Mouse (Mus musculus) MEL (cell line): ENCODE measurements around the gene H2bfm.
A peak's percentile ranks its signal among the peaks of the same experiment; 100 is the strongest.

ENCODE experiments used
- CHD1 ChIP-seq: IDR thresholded peaks from 2 replicates; pipeline ENCODE4 v1.6.1; 2012; ENCODE audit warnings: low read depth, mild to moderate bottlenecking, inconsistent platforms, low read length, improper control_type of control experiment
- CTCF ChIP-seq, 3 experiments: IDR thresholded peaks in 2 of 3; conservative IDR thresholded peaks in 1 of 3; 2 replicates each; pipeline ENCODE4 v1.5.1; 2011 to 2012; ENCODE audit warnings: low read length in 3 of 3, low read depth in 2 of 3, mild to moderate bottlenecking in 2 of 3, improper control_type of control experiment in 1 of 3, inconsistent platforms in 1 of 3, mixed read lengths in 1 of 3, moderate library complexity in 1 of 3; ENCODE audit not compliant: control insufficient read depth in 1 of 3, insufficient read depth in 1 of 3, poor library complexity in 1 of 3, severe bottlenecking in 1 of 3
- EP300 ChIP-seq, 2 experiments: IDR thresholded peaks; 2 replicates each; pipeline ENCODE4 v1.6.1; 2011; ENCODE audit warnings: improper control_type of control experiment in 2 of 2, low read length in 2 of 2, low read depth in 1 of 2, mild to moderate bottlenecking in 1 of 2
- ETS1 ChIP-seq: IDR thresholded peaks from 2 replicates; pipeline ENCODE4 v1.6.1; 2012; ENCODE audit warnings: low read depth, mild to moderate bottlenecking, inconsistent platforms, low read length, improper control_type of control experiment, moderate library complexity
- GATA1 ChIP-seq: IDR thresholded peaks from 2 replicates; pipeline ENCODE4 v1.6.1; 2011; ENCODE audit warnings: low read depth, low read length, improper control_type of control experiment
- MAZ ChIP-seq: IDR thresholded peaks from 2 replicates; pipeline ENCODE4 v1.6.1; 2012; ENCODE audit warnings: low read depth, mild to moderate bottlenecking, inconsistent platforms, low read length, improper control_type of control experiment
- NELFE ChIP-seq: IDR thresholded peaks from 2 replicates; pipeline ENCODE4 v1.6.1; 2011; ENCODE audit warnings: low read depth, low read length, improper control_type of control experiment
- POLR2A ChIP-seq, 2 experiments: IDR thresholded peaks; 2 replicates each; pipeline ENCODE4 v1.6.1; 2011 to 2012; ENCODE audit warnings: low read length in 2 of 2, mild to moderate bottlenecking in 2 of 2, control low read depth in 1 of 2, improper control_type of control experiment in 1 of 2, low read depth in 1 of 2, moderate library complexity in 1 of 2; ENCODE audit not compliant: control insufficient read depth in 1 of 2, insufficient read depth in 1 of 2, poor library complexity in 1 of 2
- POLR2AphosphoS5 ChIP-seq: IDR thresholded peaks from 2 replicates; pipeline ENCODE4 v1.6.1; 2012; ENCODE audit warnings: low read depth, borderline replicate concordance, mild to moderate bottlenecking, inconsistent platforms, low read length, moderate library complexity, mixed read lengths
- USF2 ChIP-seq, 2 experiments: IDR thresholded peaks; 2 replicates each; pipeline ENCODE4 v1.6.1; 2011 to 2012; ENCODE audit warnings: improper control_type of control experiment in 2 of 2, low read length in 2 of 2, borderline replicate concordance in 1 of 2, inconsistent platforms in 1 of 2, low read depth in 1 of 2, mild to moderate bottlenecking in 1 of 2; ENCODE audit not compliant: insufficient read depth in 1 of 2
- ZMIZ1 ChIP-seq: IDR thresholded peaks from 2 replicates; pipeline ENCODE4 v1.6.1; 2012; ENCODE audit warnings: low read depth, mild to moderate bottlenecking, inconsistent platforms, low read length, improper control_type of control experiment, moderate library complexity

GRCm38 (mm10) chrX:136895757-136896156 lies 31.4 kb upstream of the H2bfm start:
- TF ChIP-seq CTCF (IDR thresholded peaks at IDR 0.05 in 2 of 3, conservative IDR thresholded peaks at IDR 0.05 in 1 of 3; ENCODE audit: control insufficient read depth in 1 of 3, insufficient read depth in 1 of 3, low read depth in 2 of 3, low read length in 3 of 3, poor library complexity in 1 of 3, severe bottlenecking in 1 of 3) (peak; percentile 31 to 80 (median 35)), ETS1 (no peak), MAZ (no peak), ZMIZ1 (no peak), USF2 (IDR thresholded peaks at IDR 0.05; ENCODE audit: borderline replicate concordance in 1 of 2, insufficient read depth in 1 of 2, low read depth in 1 of 2, low read length in 2 of 2) (no peak), POLR2A (IDR thresholded peaks at IDR 0.05; ENCODE audit: control insufficient read depth in 1 of 2, insufficient read depth in 1 of 2, low read depth in 1 of 2, low read length in 2 of 2, poor library complexity in 1 of 2) (no peak), GATA1 (no peak), CHD1 (no peak), NELFE (no peak), POLR2AphosphoS5 (no peak), EP300 (IDR thresholded peaks at IDR 0.05; ENCODE audit: low read depth in 1 of 2, low read length in 2 of 2) (no peak)
